Mouse (Mus musculus) naive thymus-derived CD4-positive, alpha-beta T cell, adult 2 months (primary cell): ENCODE results near the gene Gm20388.
A peak's percentile ranks its signal among the peaks of the same experiment; 100 is the strongest.

Experiments
- DNase-seq: peaks from one replicate; pipeline ENCODE4 v3.0.0-alpha.2; 2011; ENCODE audit warnings: low read depth

Gene Gm20388

DNA sequence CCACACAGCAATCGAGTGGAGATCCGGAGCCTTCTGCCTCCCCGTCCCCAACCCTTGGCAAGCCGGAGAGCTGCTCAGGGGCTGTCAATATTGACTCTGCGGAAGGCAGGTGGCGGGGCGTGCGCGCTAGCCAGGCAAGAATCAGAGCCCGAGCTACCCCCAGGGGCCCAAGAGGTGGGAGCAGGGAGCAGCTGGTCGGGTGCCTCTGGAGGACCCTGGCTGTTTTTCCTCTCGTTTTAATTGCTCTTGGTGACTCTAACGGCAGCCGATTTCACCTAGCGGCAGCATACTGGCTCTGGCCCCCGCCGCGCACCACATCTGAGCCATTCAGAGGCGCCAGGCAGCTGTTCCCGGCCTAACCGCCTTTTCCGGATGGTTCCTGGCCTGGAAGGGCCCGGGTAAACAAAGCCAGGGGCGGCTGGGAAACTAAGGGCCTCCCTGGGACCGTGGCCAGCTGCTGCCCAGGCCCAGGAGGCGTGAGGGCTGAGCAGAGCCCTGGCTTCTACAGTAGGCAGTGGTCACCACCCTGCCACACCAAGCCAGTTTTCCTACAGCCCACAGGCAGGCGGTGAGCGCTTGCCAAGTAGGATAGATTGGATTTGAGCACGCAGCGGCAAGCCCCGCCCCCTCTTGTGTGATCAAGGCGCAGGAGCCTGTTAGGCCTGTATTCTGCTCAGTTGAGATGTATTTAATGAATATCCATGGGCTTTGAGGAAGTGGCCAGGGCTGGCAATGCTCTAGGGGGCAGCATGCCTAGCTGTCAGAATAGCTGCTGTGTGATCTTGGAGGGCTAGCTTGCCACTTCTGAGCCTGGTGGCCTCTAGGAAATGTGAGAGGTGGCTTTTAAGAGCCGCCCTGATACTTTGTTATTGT is 506.1 kb downstream of the Gm20388 start:
- no peak for DNase-seq

DNA sequence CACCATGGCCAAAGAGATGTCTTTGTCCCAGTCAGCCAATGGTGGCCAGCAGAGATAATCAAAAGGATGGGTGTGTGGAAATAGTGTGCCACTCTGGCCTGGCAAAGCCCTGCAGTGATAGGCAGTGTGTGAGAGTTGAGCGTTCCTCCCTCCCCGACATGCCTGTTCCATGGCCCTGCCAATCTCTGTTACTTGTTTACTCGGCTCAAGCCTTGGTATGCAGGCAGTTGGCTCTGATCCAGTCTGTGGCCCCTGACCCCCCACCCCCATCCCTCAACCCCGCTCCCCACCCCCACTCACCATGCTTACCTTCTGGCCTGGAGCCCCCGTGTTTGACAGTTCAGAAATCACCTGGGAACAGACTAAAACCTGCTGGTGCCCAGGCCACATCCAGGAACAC is 507.5 kb downstream of the Gm20388 start:
- DNase-seq, result no peak

DNA sequence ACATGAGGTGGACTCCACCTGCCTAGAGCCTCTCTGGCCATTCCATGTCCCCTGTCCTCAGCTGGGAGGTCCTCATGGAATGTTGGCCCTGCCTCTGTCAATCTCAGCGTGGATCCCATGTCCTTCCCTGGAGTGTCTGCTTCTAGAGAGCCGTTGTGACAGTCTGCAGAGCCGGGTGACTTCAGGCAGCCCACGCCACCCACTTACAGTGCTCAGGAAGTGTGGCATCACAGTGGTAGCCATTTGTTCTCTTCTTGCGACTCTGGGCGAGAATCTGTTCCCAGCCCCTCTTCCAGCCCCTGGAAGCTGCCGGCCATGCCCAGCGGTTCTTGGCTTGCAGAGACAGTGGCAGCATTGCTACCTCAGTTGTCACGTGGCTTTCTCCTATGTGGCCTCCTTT is 509.0 kb downstream of the Gm20388 start:
- DNase-seq, result no peak

DNA sequence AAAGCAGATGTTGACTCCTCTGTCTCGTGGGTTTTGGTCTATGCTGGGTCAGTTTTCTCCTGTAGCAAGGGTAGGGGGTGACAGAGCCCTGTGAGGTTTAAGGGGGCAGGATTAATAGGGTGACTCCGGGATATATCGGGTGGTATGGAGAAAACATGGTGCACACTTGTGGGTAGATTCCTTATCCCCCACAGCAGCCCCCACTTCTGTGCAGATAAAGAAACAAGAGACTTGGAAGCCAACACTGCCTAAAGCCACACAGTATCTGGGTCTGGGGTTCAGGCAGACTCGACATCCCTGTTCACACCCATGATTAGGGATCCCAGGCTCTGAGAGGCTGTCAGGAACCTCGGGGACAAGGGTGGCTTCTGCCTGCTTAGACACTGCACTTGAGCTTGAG is 509.6 kb downstream of the Gm20388 start:
- no peak for DNase-seq

DNA sequence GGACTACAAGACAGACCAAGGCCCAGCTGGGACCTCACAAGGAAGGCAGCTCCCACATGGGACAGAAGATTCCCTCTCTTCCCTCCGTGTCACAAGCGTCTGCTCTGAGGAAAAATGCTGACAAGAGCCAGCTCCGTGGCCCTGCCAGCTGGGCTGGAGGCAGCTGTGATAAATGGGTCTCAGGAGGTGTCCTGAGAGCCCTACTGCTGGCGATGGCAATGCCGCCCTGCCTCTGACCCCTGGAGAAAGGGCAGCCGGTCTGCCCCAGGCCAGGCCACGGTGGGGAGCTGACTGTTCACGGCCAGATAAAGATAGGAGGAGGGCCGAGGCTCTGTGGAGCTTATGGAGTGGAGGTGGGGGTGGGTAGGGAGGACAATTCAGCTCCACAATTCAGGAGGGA is 511.0 kb downstream of the Gm20388 start:
- DNase-seq, result no peak

DNA sequence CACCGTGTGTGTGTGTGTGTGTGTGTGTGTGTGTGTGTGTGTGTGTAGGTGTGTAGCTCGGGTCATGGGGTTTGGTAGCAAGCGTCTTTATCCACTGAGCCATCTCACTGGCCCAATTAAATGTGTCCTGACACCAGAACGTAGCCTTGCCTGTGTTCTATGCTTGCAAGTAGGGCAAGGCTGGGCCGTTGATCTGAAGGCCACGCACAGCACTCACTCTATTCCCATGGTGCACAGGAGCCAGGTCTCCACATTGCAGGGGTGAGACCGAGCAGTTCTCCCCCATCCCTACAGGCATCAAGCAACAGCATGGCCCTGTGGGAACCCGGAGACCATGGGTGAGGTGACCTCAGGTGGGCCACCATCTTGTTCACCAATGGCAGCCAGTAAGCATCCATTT is 511.6 kb downstream of the Gm20388 start:
- DNase-seq, result no peak

DNA sequence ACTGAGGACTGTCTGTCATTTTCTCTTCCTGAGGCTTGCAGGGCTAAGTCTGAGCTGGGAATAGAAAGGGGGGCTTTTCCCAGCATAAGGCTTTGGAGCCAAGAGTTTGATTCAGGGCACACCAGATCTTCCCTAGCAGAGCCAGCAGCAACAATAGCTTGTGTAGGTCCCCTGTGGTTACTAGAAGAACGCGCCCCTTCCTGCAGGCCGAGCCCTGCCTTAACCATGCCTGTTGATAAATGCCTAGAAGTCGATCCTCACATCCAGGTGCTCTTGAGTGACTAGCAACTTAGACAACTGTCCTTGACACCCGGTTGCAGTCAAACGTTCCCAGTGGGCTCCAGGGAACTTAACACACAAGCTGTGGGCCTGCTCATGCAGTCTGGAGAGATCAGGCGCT is 512.9 kb downstream of the Gm20388 start:
- no peak for DNase-seq

DNA sequence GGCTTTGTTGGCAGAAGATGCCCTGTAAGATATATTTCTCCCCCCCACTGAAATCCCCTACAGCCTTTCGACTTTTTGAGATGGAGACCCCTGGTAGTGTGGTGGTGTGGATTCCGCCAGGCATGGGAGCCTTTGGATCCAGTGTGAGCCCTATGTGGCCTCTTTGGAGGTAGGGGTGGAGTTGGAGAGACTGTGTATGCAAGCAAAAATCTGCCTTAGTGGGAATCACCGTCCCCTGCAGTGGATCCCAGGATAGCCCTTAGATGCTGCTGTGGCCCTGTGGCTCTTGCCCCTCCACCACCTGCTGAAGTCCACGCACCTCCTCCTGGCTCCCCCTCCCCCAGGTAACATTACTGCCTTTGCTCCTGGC is 514.2 kb downstream of the Gm20388 start:
- no peak for DNase-seq

DNA sequence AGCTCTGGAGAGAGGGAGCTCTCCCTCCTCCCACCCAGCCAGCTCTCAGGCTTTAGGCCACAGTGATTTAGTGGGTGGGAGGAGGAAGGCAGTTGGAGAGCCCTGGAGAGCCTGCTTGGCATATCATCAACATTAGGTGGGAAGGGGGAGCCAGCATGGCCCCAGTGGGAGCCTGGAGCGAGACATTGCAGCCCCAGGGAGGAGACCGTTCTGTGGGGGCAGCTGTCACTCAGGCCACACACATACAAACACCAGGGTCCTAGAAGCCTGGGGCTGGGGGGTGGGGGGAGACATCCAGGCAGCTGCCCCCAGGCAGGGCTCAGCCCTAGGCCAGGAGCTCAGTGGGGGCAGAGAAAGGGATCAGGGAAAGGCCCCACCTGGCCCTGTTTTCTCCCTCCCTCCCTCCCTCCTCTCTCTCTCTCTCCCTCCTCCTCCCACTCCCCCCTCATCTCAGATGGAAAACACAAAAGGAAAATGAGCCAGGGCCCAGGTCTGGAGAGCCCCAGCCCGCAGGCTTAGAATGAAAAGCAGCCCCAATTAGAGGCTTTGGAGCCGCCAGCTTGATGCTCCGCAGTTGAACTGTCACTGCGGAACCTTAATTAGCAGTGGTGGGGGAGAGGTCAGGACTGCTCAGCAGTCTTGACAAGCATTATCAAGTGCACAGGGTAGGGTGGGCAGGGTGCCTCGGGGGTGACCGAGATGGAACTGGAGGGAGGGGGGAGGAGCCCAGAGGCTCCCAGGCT is 514.7 kb downstream of the Gm20388 start:
- DNase-seq, result no peak

DNA sequence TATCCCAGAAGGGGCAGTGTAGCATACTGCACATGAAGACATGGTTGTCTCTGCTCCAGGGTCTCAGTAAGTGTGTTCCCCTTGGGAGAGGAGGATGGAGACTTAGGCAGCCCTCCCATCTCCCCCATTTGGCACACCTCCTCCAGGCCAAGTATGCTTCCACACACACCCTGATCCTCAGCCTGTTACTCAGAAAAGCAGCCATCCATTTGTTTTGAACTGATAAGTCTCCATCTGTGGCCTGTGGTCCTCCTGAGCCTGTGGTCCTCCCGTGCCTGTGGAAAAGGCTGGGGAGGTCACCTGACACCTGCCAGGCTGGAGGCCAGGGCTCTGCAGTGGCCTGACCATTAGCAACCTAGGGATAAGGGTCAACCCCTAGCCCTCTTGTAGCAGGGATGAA is 515.5 kb downstream of the Gm20388 start:
- no peak for DNase-seq

DNA sequence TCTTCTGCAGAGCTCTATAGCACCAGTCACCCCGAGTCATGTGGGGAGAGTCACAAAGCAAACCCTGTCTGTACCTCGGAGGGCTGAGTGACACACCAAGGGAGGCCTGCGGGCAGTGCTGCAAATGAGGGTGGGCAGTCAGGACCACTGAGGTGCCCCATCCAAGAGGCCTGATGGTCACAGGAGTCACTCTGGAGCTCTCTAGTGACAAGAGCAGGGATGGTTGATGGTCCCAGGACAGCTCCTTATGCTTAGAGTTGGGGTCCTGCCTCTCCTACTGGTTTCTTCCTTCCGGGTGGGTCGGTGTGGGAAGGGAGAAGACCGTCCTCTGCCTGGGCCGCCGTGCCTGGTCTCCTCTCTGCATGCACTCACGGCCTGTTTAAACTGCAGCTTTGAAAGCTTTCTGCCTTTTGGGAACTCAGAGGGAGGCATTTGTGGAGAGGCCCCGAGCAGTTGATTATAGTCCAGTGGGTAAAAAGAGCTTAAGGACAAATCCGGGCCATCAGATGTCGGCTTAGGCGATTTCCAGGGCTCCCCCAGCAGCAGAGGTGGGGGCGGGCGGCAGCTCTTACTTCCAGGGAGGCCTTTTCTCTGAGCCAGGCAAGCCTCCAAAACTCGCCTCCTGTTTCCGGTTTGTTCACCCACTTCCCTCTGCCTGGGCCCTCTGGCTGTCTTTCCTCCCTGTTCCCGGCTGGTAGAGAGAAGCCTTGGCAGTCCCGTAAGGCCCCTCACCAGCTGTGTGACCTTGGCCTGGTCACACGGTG is 516.2 kb downstream of the Gm20388 start:
- DNase-seq, result no peak

DNA sequence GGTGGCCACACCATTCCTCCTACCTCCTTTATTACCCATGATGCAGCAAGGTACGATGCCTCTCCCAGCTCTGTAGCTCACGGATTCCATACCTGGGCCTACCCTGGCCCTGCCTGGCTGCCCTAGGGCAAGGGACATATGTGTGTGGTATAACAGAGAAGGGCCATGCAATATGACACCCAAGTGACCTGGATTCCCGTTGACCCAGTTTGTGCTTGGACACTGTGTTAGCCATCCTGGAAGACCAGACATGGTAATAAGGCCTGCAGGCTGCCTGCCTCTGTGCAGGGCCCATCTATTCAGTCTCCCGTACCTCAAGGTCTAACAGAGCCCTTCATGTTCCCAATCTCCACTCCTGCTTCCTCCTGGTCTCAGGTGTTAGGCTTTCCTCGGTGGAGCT is 517.9 kb downstream of the Gm20388 start:
- DNase-seq, result no peak

DNA sequence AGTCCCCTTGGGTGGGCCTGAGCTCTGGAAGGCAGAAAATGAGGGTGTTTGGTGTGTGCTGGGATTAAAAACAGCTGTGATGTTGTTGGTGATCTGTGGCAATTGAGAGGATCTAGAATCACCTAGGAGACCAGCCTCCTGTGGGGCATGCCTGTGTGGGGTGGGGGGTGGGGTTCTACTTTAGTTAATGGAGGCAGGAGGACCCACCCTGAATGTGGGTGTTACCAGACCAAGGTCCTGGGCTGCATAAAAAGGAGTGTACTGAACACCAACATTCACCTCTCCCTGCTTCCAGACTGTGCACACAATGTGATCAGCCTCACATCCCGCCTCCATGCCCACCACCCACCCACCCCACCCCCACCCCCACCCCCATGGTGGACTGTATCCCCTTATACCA is 518.5 kb downstream of the Gm20388 start:
- no peak for DNase-seq

DNA sequence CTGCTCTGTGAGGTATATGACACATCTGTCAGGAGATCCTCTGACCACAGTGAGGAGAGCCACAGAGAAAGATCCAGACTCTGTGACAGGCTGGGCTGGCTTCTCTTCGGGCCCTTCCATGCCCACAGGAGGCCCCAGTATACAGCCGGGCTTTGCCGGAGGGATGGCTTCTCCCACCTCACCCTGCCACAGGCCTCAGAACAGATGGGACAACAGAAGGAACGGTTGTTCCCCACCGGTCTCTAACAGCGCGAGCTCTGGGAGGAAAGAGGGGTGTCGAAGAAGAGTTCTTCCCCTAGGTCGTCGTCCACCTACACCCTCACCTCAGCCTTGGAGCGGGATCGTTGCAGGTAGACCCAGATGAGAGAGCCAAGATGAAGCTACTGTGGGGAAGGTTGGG is 520.4 kb downstream of the Gm20388 start:
- DNase-seq, result no peak

DNA sequence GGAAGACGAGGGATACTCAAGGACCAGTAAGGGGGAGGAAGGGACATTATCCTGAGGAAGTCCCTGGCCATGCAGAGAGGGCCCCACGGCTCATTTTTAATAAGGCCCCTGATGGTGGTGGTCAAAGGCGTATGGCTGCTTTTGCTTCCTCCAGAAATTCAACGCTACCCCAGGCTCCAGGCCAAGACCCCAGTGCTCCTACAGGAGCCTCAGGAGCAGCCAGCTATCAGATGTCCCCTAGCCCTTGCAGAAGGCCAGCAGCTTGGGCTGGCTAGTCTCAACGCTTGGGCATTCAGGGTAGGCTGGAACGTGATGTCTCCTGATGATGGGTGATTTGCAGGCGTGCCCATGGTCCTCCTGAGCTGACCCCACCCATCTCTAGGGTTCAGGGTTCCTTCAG is 521.8 kb downstream of the Gm20388 start:
- DNase-seq, result no peak

DNA sequence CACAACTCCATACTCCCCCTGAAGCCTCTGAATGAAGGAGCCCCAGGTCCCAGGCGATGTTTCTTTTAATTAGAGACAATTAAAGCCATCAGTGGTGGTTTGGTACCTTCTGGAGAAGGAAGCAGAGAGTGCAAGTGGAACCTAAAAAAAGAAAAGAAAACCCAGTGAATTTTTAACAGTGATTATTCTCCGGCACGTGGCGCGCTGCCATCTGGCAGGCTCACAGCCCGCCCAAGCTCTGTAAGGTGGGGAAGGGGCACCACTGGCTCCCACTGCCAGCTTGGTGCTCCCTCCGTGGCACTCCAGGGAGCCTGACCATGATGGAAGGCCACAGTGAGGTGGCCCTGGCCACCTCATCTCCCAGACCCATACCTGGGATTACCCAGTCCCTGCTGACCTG is 522.5 kb downstream of the Gm20388 start:
- DNase-seq, result no peak

DNA sequence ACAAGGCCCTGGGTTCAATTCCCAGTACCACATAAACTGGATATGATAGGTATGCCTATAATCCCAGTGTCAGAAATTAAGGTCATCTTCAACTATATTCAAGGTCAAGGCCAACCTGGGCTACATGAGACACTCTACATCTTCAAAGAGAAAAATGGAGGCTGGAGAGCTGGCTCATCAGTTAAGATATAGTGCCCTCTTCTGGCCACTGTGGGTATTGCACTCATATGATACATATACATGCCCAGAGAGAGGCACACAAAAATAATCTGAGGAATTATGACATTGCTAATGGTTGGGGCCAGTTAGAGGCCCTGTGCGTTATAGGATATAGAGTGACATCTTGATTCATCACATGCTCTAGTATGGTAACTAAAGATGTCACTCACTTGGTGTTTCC is 523.1 kb downstream of the Gm20388 start:
- peak; percentile 34 for DNase-seq

DNA sequence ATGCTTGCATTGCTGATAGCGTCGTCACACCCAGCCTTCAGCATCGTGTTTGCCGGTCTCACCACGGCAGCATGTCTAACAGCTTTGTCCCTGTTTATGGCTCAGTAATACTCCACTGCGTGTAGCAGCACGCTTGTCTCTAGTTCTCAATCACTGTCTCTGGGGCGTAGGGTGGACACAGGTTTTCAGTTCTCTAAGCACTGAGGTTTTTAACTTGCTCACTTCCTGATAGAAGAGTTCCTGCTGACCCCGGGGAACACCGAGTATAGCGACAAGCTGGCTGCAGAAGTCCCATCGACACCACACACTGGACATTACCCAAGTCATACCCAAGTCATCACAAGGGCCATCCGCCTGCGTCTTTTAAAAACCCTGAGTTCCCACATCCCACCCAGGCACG is 525.1 kb downstream of the Gm20388 start:
- no peak for DNase-seq

DNA sequence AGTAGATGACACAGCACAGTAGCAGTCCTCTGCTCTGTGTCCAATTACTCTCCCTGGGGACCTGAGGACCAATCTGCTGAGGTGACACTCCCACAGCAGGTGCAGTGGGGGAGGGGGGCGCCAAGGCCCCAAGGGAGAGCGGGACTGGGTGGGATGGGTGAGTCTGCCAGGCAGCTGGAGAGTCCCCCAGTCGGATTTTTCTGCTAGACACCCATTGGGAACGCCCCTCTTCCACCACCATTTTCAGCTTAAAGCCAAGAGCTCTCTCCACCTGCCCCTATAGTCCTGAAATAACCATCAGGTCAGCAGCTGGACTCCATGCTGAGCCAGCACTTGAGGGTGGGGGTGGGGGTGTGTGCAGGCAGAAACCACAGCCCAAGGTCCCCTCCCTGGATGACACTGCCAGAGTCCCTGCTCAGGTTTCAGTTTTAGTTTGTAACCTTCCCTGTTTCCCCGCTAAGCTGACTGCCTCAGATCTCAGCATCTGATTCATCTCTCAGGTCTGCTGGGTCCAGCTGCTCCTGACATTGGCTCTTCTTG is 525.9 kb downstream of the Gm20388 start:
- DNase-seq, result no peak

DNA sequence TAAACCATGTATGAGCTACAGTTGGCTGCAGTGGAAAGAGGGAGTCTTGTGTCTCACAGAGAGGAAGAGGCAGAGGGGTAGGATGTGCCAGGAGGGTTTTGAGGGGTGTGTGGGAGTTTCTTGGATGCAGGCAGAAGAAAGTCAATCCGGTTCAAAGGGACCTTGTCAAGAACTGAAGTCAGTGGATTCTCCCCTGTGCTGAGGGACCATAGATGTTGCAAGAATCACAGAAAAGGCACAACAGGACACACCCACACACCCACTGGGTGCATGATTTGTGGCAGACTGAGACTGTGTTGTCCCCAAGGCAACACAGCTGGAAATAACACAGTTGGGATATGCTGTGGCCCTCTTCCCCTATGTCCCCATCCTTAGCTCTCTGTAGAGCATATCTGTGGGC is 526.6 kb downstream of the Gm20388 start:
- DNase-seq, result no peak

DNA sequence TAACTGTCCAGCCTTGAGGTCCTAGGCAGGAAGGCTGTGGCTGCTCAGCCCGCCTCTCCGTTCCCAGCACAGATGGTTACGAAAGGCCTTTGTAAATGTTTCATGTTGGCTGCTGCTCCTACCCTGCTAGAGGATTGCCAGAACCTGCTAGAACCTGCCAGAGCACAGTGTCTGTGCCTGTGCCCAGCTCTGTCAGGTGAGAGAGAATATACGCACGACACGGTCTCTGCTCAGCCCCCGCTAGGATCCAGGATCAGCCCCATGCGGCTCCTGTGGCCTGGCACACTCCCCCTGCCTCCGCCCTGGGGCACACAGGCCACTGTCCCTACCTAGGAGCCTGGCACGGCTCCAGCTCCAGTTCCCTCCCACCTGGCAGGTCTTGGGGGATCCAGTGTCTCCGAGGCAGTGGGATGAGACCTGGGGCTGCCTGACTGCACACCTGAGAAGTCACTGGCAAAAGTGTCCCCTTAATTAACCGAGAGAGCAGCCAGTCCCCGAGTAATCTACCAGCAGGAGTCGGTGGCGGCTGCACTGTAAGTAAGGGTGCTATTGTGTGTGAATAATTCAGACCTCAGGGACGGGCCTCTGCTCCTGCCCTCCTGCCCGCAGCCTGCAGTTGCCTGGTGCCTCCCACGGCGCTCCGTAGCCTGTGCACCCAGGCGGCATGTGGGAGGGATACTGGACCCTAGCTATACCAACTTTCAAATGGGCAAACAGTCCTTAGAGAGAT is 527.2 kb downstream of the Gm20388 start:
- DNase-seq, result no peak

DNA sequence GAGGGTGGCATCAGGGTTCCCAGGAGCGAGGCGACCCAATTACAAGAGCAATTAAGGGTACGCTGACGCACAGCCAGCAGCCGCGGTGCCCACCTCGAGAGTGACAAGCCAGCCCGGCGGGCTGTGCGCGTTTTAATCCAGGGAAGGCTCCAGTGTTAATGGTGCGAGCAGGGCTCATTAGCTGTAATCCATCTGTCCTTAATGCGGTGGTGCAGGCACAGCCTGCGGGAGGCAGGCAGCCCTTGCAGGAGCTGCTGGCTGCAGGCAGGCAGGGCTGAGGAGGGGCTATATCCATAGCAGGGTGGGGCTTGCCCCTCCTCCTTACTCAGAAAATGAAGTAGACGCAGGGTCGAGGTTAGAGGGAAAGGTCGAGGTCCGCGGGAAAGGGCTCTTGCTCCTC is 528.7 kb downstream of the Gm20388 start:
- no peak for DNase-seq
